Mouse (Mus musculus) hindlimb bud, embryonic 11.5 days (tissue): ENCODE measurements around the gene Acad11.

Experiments used
- DNase-seq: peaks from one replicate; pipeline ENCODE4 v3.0.0-alpha.2; 2012; ENCODE audit warnings: low read depth, low spot score; ENCODE audit errors: extremely low spot score

Gene Acad11

GRCm38 (mm10) chr9:104144314-104144996 is 81.3 kb downstream of the Acad11 start:
- DNase-seq = no peak

DNA sequence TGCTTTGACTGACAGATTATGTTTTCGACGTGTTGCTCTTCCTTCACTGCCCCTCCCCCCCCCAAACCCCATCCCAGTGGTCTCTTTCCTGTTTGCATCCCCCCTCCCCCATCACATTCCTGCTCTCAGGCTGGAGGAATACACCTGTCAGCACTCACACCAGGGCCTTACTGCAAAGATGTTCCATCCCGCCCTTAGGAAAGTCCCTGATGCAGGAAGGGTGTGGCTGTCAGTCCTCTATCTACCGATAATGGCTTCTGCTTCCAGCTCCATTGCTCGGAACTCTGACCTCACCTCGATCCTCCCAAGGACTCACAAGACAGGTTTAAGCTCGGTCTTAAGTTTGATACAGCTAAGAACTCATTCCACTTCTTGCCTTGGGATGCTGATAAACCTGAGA is 83.5 kb downstream of the Acad11 start:
- no peak for DNase-seq

DNA sequence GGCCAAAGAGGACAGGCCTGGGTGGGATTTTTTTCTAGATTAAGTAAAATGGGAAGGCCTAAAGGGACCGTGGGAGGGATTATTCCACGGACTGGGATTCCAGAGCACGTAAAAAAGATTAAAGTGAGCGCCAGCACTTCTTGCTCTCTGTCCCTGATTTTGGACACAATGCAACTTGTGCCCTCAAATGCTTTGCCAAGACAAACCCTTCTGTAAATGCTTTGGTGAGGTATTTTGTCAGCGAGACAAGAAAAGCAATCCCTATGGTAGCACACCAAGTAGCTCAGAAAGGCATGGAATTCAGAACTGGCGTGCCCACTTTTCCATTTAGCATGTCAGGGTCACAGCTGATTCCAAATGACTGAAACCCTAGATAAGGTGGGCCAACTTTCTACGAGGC is 85.8 kb downstream of the Acad11 start:
- no peak for DNase-seq

DNA sequence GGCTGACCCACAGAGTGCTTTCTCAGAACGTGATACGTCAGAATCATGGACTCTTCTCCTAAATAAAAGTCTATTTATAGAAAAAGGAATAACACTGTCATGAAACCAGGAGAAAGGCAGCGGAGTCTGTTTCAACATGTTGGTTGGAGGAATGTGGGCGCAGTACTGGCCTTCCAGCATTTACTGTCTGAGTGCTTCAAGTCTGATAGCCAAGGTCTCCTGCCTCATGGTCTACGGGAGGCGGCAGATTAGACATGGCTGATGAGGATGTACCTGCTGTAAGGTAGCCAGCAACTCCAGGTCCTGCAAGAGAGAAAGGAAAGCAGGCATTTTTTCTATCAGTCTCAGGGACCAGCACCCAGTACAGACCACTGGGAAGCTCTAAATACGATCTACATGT is 88.9 kb downstream of the Acad11 start:
- DNase-seq = no peak

DNA sequence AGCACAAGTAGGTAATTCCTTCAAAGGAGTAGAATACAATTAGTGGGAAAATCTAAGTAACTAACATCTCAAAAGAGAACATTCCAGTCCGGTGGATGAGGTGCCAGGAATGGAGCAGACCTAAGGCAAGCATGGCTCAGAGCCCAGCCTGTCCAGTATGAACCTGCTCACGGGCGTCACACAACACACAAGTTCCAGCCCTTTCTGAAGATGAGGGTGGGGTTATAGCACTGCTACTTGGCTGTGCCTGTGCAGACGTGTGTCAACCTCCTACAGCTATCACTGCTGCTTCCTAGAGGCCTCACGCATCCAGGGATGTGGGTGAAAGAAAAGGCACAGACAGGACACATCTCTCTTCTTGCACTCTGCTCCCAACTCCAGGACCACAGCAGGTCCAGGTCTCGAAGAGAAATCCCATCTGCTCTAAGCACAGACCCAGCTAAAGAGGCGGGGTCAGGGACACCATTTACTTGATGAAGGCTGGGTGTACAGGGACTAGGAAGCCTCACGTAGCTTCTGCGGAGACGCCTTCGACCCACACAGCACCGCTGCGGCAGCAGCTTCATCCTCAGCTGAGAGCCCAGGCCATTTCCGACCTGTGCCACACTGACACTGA is 92.0 kb downstream of the Acad11 start:
- no peak for DNase-seq

DNA sequence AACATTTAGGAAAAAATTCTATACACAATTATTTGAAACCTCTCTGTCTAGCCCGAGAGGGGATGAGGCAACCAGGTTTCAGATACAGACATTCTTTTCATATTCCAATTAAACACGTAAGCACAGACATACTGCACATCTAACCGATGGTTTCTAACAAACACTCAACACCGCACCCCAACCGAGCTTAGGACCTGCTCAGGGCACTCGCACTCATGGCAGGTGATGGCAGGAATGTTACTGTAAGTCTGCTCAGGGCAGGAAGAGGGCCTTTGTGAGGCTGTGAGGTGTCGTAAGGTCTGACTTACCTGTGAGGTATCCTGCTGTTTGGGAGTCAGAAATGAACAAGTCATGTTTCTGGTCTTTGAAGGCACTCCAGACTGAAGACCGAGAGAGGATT is 93.3 kb downstream of the Acad11 start:
- DNase-seq = no peak

GRCm38 (mm10) chr9:104157291-104157690 is 94.1 kb downstream of the Acad11 start:
- DNase-seq = no peak

- no peak for DNase-seq
These were observed 97.9 kb downstream of the Acad11 start for GRCm38 (mm10) chr9:104161117-104161516.

DNA sequence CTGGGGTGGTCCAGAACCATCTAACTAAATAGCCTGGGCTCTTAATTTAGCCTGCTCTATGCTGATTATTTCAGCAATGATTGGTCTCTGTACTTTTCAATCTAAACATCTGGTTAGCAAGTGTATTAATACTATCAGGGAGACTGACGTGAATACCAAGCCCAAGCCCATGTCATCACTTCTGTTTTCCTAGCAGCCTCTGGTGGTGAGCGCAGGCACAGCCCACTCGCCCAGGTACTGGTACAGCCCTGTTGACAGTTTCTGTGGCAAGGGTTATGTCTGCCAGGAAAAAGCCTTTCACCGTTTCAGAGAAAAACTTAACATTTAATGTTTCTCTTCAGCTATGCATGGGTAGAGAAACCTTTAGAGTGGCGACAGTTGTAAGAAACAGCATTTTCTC is 101.0 kb downstream of the Acad11 start:
- DNase-seq = no peak

DNA sequence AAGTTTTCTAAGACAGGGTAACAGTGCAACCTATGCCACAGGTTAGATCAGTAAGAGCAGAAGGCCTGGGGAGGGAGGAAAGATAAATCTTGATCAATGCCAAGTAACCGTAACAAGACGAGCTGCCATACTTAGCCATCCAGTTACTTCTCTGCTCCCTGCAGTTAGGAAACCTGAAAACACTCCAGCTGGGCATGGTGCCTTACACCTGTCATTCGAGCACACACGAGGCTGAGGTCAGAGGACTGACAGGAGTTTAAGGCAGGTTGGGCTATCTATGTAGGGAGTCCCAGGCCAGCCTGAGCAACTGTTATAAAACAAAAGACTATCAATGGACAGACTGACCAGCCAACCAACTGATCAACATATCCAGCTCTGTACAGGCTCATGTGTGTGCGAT is 102.7 kb downstream of the Acad11 start:
- no peak for DNase-seq

- no peak for DNase-seq
These were observed 106.8 kb downstream of the Acad11 start for GRCm38 (mm10) chr9:104169986-104170385.

GRCm38 (mm10) chr9:104171651-104172050 is 108.5 kb downstream of the Acad11 start:
- no peak for DNase-seq

GRCm38 (mm10) chr9:104172342-104172741 is 109.2 kb downstream of the Acad11 start:
- DNase-seq = no peak
